Mouse (Mus musculus) midbrain, embryonic 10.5 days (tissue): ENCODE measurements around the gene Gm5108. TPM values are rescaled to one million over a fixed set of nuclear protein-coding genes. Genes with fewer than 3 reads are reported as not detected.

ENCODE experiments used
- DNase-seq: peaks from one replicate; pipeline ENCODE4 v3.0.0-alpha.2; 2017; ENCODE audit warnings: low spot score
- H3K27ac ChIP-seq: fragments of 300-500 bp; sonication (generic); replicated peaks from 2 replicates; pipeline ENCODE4 v1.5.1; 2016; ENCODE audit warnings: mild to moderate bottlenecking
- H3K27me3 ChIP-seq: fragments of 300-500 bp; sonication (generic); 2 replicates; pipeline ENCODE4 v1.6.1; 2016; ENCODE audit warnings: low read depth, mild to moderate bottlenecking; ENCODE audit not compliant: poor library complexity, severe bottlenecking
- H3K36me3 ChIP-seq: fragments of 300-500 bp; sonication (generic); 2 replicates; pipeline ENCODE4 v1.6.1; 2016; ENCODE audit warnings: mild to moderate bottlenecking, moderate library complexity
- H3K4me1 ChIP-seq: fragments of 300-500 bp; sonication (generic); 2 replicates; pipeline ENCODE4 v1.6.1; 2016
- H3K4me3 ChIP-seq: fragments of 300-500 bp; sonication (generic); 2 replicates; pipeline ENCODE4 v1.5.1; 2016; ENCODE audit warnings: mild to moderate bottlenecking, moderate library complexity
- H3K9me3 ChIP-seq: fragments of 300-500 bp; sonication (generic); replicated peaks from 2 replicates; pipeline ENCODE4 v1.6.1; 2016; ENCODE audit warnings: mild to moderate bottlenecking
- WGBS: fragments of 180-500 bp; shearing (Covaris S2); methylation state at CpG from one replicate; pipeline ENCODE4 v1.1.7; 2016; 5-methylcytosine and 5-hydroxymethylcytosine counted together
- polyA plus RNA-seq: library from polyadenylated mRNA; unstranded; fragments of >200 nt; fragmentation: Nextera tagmentation; extraction: Ambion mirVana; gene quantifications from 2 replicates; pipeline ENCODE4 v1.2.1, GENCODE M21; 2016

The Gm5108 gene
- polyA plus RNA-seq, 1 experiment from 2014 or later = not detected

- no peak for DNase-seq
- WGBS = 86% methylated on average over 7 of the region's 7 CpGs
- Histone ChIP-seq H3K36me3 (no peaks in the 10 kb centered on the region), H3K27me3 (no peaks in the 10 kb centered on the region), H3K4me3 (no peak overlapping the region), H3K27ac (no peak overlapping the region), H3K4me1 (no peaks in the 10 kb centered on the region), H3K9me3 (no peaks in the 10 kb centered on the region)
Measured at GRCm38 (mm10) chr5:67969536-67969935, 28.1 kb downstream of the Gm5108 start.

GRCm38 (mm10) chr5:67981946-67982526 is 40.6 kb downstream of the Gm5108 start:
- Histone ChIP-seq H3K9me3 (no peaks in the 10 kb centered on the region), H3K4me1 (no peaks in the 10 kb centered on the region), H3K27me3 (no peaks in the 10 kb centered on the region), H3K27ac (no peak overlapping the region), H3K4me3 (no peak overlapping the region), H3K36me3 (no peaks in the 10 kb centered on the region)
- DNase-seq = no peak
- WGBS = 47% methylated on average over 3 of the region's 3 CpGs

GRCm38 (mm10) chr5:67990426-67990825 is 49.0 kb downstream of the Gm5108 start:
- Histone ChIP-seq H3K4me3 (no peak overlapping the region), H3K27ac (no peak overlapping the region), H3K27me3 (no peaks in the 10 kb centered on the region), H3K36me3 (no peaks in the 10 kb centered on the region), H3K9me3 (no peaks in the 10 kb centered on the region), H3K4me1 (no peaks in the 10 kb centered on the region)
- DNase-seq = no peak

GRCm38 (mm10) chr5:68002611-68003010 is 61.1 kb downstream of the Gm5108 start:
- Histone ChIP-seq H3K9me3 (no peaks in the 10 kb centered on the region), H3K27ac (no peak overlapping the region), H3K27me3 (peaks cover 11% of the 10 kb centered on the region; the same call in 1 of the 2 replicates), H3K4me1 (peaks cover 13% of the 10 kb centered on the region; the same call in 1 of the 2 replicates), H3K4me3 (no peak overlapping the region), H3K36me3 (no peaks in the 10 kb centered on the region)
- WGBS = 89% methylated on average over 6 of the region's 6 CpGs
- no peak for DNase-seq

- DNase-seq = no peak
- no peak overlapping the region for H3K27ac ChIP-seq
- H3K4me1 ChIP-seq = peaks cover 13% of the 10 kb centered on the region; the same call in 1 of the 2 replicates
- H3K9me3 ChIP-seq = no peaks in the 10 kb centered on the region
- no peaks in the 10 kb centered on the region for H3K36me3 ChIP-seq
- 6% methylated on average over 2 of the region's 2 CpGs for WGBS
- peaks cover 13% of the 10 kb centered on the region; the same call in 1 of the 2 replicates for H3K27me3 ChIP-seq
- no peak overlapping the region for H3K4me3 ChIP-seq
Measured at GRCm38 (mm10) chr5:68003904-68004303, 62.4 kb downstream of the Gm5108 start.

GRCm38 (mm10) chr5:68004419-68004818 is 63.0 kb downstream of the Gm5108 start:
- H3K27me3 ChIP-seq = peaks cover 13% of the 10 kb centered on the region; the same call in 1 of the 2 replicates
- no peaks in the 10 kb centered on the region for H3K36me3 ChIP-seq
- DNase-seq = no peak
- no peaks in the 10 kb centered on the region for H3K9me3 ChIP-seq
- no peak overlapping the region for H3K4me3 ChIP-seq
- 43% methylated on average over 2 of the region's 2 CpGs for WGBS
- H3K27ac ChIP-seq = no peak overlapping the region
- peaks cover 13% of the 10 kb centered on the region; the same call in 1 of the 2 replicates for H3K4me1 ChIP-seq

GRCm38 (mm10) chr5:68007074-68007473 is 65.6 kb downstream of the Gm5108 start:
- Histone ChIP-seq H3K9me3 (no peaks in the 10 kb centered on the region), H3K4me1 (peaks cover 13% of the 10 kb centered on the region; the same call in 1 of the 2 replicates), H3K27me3 (peaks cover 8% of the 10 kb centered on the region; the same call in 1 of the 2 replicates), H3K36me3 (no peaks in the 10 kb centered on the region), H3K27ac (no peak overlapping the region), H3K4me3 (no peak overlapping the region)
- WGBS = 88% methylated on average over 4 of the region's 4 CpGs
- no peak for DNase-seq

- H3K4me1 ChIP-seq = peaks cover 4% of the 10 kb centered on the region; the same call in 1 of the 2 replicates
- no peak for DNase-seq
- H3K36me3 ChIP-seq = no peaks in the 10 kb centered on the region
- 92% methylated on average over 3 of the region's 3 CpGs for WGBS
- no peak overlapping the region for H3K4me3 ChIP-seq
- H3K27me3 ChIP-seq = peaks cover 8% of the 10 kb centered on the region; the same call in 1 of the 2 replicates
- H3K27ac ChIP-seq = no peak overlapping the region
- H3K9me3 ChIP-seq = no peaks in the 10 kb centered on the region
Measured at GRCm38 (mm10) chr5:68011569-68011968, 70.1 kb downstream of the Gm5108 start.

- Histone ChIP-seq H3K27ac (no peak overlapping the region), H3K9me3 (no peaks in the 10 kb centered on the region), H3K4me1 (peaks cover 4% of the 10 kb centered on the region; the same call in 1 of the 2 replicates), H3K27me3 (peaks cover 2% of the 10 kb centered on the region; the same call in 1 of the 2 replicates), H3K4me3 (no peak overlapping the region), H3K36me3 (no peaks in the 10 kb centered on the region)
- WGBS = 20% methylated on average over 4 of the region's 4 CpGs
- peak; percentile 73 for DNase-seq
Measured at GRCm38 (mm10) chr5:68012618-68013017, 71.1 kb downstream of the Gm5108 start.

GRCm38 (mm10) chr5:68020870-68021269 is 79.4 kb downstream of the Gm5108 start:
- Histone ChIP-seq H3K27ac (no peak overlapping the region), H3K9me3 (no peaks in the 10 kb centered on the region), H3K36me3 (no peaks in the 10 kb centered on the region), H3K4me1 (no peaks in the 10 kb centered on the region), H3K4me3 (no peak overlapping the region), H3K27me3 (no peaks in the 10 kb centered on the region)
- 87% methylated on average over 2 of the region's 2 CpGs for WGBS
- no peak for DNase-seq

Other genes starting within 250 kb of the Gm5108 start
- gene Atp8a1, start 94.2 kb upstream of the Gm5108 start, polyA plus RNA-seq = 21.3 and 29.6 TPM in 2 replicates
- gene Gm21905, start 4.8 kb downstream of the Gm5108 start, polyA plus RNA-seq = not detected in 2 replicates
- gene Grxcr1, start 90.2 kb downstream of the Gm5108 start, polyA plus RNA-seq = not detected in 2 replicates